Mouse (Mus musculus): Measurements from ENCODE around the gene Psmd8. TPM values are rescaled to one million over a fixed set of nuclear protein-coding genes. Genes with fewer than 3 reads are reported as not detected.

Psmd8 gene
- polyA plus RNA-seq, 1 experiment from 2014 or later, result 321 TPM

GRCm38 (mm10) chr7:29168121-29168695, 12.3 kb downstream of the Psmd8 start:
- 4% methylated on average over 10 of the region's 10 CpGs for WGBS
- H3K4me1 ChIP-seq, result peaks cover 55% of the 10 kb centered on the region

DNA sequence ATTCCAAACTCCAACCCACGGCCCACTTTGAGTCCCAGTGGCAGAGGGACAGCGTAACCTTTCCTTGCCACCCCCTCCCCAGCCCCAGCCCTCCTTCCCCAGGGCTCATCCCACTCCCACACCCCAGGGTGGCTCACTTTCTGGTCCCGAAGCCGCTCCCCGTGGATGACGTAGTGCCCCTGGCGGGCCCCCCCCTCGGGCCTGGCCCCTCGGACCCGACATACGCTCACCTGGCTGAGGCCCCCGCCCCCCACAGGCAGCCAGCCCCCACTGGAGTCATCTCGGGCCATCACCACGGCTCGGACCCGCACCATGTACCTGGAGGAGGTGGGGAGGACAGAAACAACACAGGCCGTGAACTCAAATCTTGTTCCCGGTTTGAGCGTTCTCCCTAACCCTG, 12.8 kb downstream of the Psmd8 start:
- peaks cover 10% of the 10 kb centered on the region for H3K36me3 ChIP-seq
- H3K4me3 ChIP-seq, result peak overlapping the region; percentile 85; the same call in 1 of the 2 replicates
- peaks cover 59% of the 10 kb centered on the region for H3K4me1 ChIP-seq
- H3K27ac ChIP-seq, result 0 out of 2 replicates have a peak overlapping the region, but pooled peaks have one; percentile 51
- no peak for DNase-seq (ENCODE audit: low spot score)
- 10% methylated on average over 19 of the region's 19 CpGs for WGBS
- H3K9me3 ChIP-seq (replicated peaks), result no peaks in the 10 kb centered on the region
- peaks cover 53% of the 10 kb centered on the region for H3K27me3 ChIP-seq (ENCODE audit: low read depth, poor library complexity, severe bottlenecking)

More at GRCm38 (mm10) chr7:29168121-29168695, 12.3 kb downstream of the Psmd8 start:
- Histone ChIP-seq H3K36me3 (peaks cover 15% of the 10 kb centered on the region), H3K9me3 (replicated peaks) (no peaks in the 10 kb centered on the region), H3K4me3 (peak overlapping the region; percentile 85), H3K27ac (peak overlapping the region; percentile 88), H3K27me3 (ENCODE audit: low read depth, poor library complexity, severe bottlenecking) (peaks cover 59% of the 10 kb centered on the region)
- no peak for DNase-seq (ENCODE audit: low spot score)

GRCm38 (mm10) chr7:29162750-29163525, 17.6 kb downstream of the Psmd8 start:
- Histone ChIP-seq H3K4me1 (peaks cover 17% of the 10 kb centered on the region), H3K36me3 (peaks cover 20% of the 10 kb centered on the region), H3K27me3 (ENCODE audit: low read depth, poor library complexity, severe bottlenecking) (peaks cover 53% of the 10 kb centered on the region), H3K4me3 (no peak overlapping the region), H3K9me3 (replicated peaks) (no peaks in the 10 kb centered on the region), H3K27ac (no peak overlapping the region)
- peak; percentile 46 for DNase-seq (ENCODE audit: low spot score)
- 11% methylated on average over 9 of the region's 9 CpGs for WGBS

DNA sequence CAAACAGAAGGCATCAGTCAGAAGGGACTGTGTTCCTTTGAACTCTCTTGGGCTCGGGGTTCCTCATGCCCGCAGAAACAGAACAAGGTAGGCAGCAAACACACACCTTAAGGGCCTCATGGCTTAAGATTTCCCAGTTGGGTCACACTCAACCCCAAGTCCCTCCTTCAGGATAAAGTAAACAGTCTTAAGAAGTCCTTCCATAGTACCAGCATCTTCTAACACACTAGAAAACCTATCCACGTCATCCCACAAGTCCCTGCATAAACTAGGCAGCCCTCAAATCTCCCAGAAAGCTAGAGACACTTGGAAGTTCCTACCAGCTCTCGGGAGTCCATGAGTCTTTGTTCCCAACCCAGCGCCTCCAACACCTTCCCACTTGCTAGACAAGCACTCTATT, 18.2 kb downstream of the Psmd8 start:
- H3K36me3 ChIP-seq, result peaks cover 20% of the 10 kb centered on the region
- peaks cover 53% of the 10 kb centered on the region for H3K27me3 ChIP-seq (ENCODE audit: low read depth, poor library complexity, severe bottlenecking)
- peaks cover 12% of the 10 kb centered on the region for H3K4me1 ChIP-seq
- H3K9me3 ChIP-seq (replicated peaks), result no peaks in the 10 kb centered on the region
- 76% methylated on average over 5 of the region's 5 CpGs for WGBS
- no peak overlapping the region for H3K27ac ChIP-seq
- H3K4me3 ChIP-seq, result no peak overlapping the region
- DNase-seq (ENCODE audit: low spot score), result no peak

GRCm38 (mm10) chr7:29158264-29158663, 22.2 kb downstream of the Psmd8 start:
- Histone ChIP-seq H3K36me3 (peaks cover 23% of the 10 kb centered on the region), H3K4me3 (no peak overlapping the region), H3K4me1 (peaks cover 34% of the 10 kb centered on the region), H3K27ac (no peak overlapping the region), H3K27me3 (ENCODE audit: low read depth, poor library complexity, severe bottlenecking) (peaks cover 49% of the 10 kb centered on the region), H3K9me3 (replicated peaks) (no peaks in the 10 kb centered on the region)
- no peak for DNase-seq (ENCODE audit: low spot score)
- WGBS, result 3% methylated on average over 5 of the region's 5 CpGs

GRCm38 (mm10) chr7:29155838-29156782, 24.4 kb downstream of the Psmd8 start, which contains the start of gene Fam98c:
Fam98c (minus strand) TSS chr7:29156234.
- peaks cover 23% of the 10 kb centered on the region for H3K4me1 ChIP-seq
- H3K4me3 ChIP-seq, result peak within 1 kb of the TSS; percentile 79
- peaks cover 13% of the 10 kb centered on the region for H3K36me3 ChIP-seq
- H3K9me3 ChIP-seq (replicated peaks), result no peaks in the 10 kb centered on the region
- 3% methylated on average over 68 of the region's 68 CpGs for WGBS
- peak within 1 kb of the TSS; percentile 84 for H3K27ac ChIP-seq
- peaks cover 43% of the 10 kb centered on the region for H3K27me3 ChIP-seq (ENCODE audit: low read depth, poor library complexity, severe bottlenecking)
- DNase-seq (ENCODE audit: low spot score), result peak; percentile 86

- Histone ChIP-seq H3K4me3 (peak overlapping the region; percentile 79), H3K27me3 (ENCODE audit: low read depth, poor library complexity, severe bottlenecking) (peaks cover 37% of the 10 kb centered on the region), H3K36me3 (peaks cover 9% of the 10 kb centered on the region), H3K4me1 (peaks cover 23% of the 10 kb centered on the region), H3K27ac (peak overlapping the region; percentile 84), H3K9me3 (replicated peaks) (no peaks in the 10 kb centered on the region)
- DNase-seq (ENCODE audit: low spot score), result peak; percentile 87
- 8% methylated on average over 29 of the region's 37 CpGs for WGBS
These were observed 25.2 kb downstream of the Psmd8 start for GRCm38 (mm10) chr7:29155196-29155837.

- Histone ChIP-seq H3K27me3 (ENCODE audit: low read depth, poor library complexity, severe bottlenecking) (peaks cover 25% of the 10 kb centered on the region), H3K4me1 (peaks cover 23% of the 10 kb centered on the region), H3K36me3 (peaks cover 9% of the 10 kb centered on the region), H3K27ac (no peak overlapping the region), H3K4me3 (no peak overlapping the region), H3K9me3 (replicated peaks) (no peaks in the 10 kb centered on the region)
- no peak for DNase-seq (ENCODE audit: low spot score)
- WGBS, result 94% methylated on average over 14 of the region's 14 CpGs
These were observed 26.3 kb downstream of the Psmd8 start for GRCm38 (mm10) chr7:29154018-29154720.

GRCm38 (mm10) chr7:29151486-29151885, 29.0 kb downstream of the Psmd8 start:
- Histone ChIP-seq H3K27ac (no peak overlapping the region), H3K9me3 (replicated peaks) (no peaks in the 10 kb centered on the region), H3K4me3 (no peak overlapping the region), H3K4me1 (peaks cover 24% of the 10 kb centered on the region), H3K27me3 (ENCODE audit: low read depth, poor library complexity, severe bottlenecking) (peaks cover 5% of the 10 kb centered on the region; the same call in 1 of the 2 replicates), H3K36me3 (peaks cover 9% of the 10 kb centered on the region)
- no peak for DNase-seq (ENCODE audit: low spot score)
- WGBS, result 70% methylated on average over 10 of the region's 10 CpGs

DNA sequence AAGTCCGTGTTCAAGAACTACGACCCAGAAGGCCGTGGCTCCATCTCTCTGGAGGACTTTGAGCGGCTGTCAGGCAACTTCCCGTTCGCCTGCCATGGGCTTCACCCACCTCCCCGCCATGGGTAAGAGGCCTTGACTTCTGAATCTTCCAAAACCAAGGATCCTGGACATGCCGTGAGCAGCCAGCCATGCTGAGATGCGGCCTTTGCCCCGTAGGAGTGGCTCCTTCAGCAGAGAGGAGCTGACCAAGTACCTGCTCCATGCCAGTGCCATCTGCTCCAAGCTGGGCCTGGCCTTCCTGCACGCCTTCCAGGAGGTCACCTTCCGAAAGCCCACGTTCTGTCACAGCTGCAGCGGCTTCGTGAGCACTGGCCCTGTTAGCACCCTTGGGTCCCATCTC, 31.7 kb downstream of the Psmd8 start:
- Histone ChIP-seq H3K27me3 (ENCODE audit: low read depth, poor library complexity, severe bottlenecking) (no peaks in the 10 kb centered on the region), H3K36me3 (peaks cover 3% of the 10 kb centered on the region; the same call in 1 of the 2 replicates), H3K4me1 (0 out of 2 replicates have a peak, but pooled peaks cover 3% of the 10 kb centered on the region), H3K27ac (no peak overlapping the region), H3K9me3 (replicated peaks) (no peaks in the 10 kb centered on the region), H3K4me3 (no peak overlapping the region)
- no peak for DNase-seq (ENCODE audit: low spot score)
- WGBS, result 94% methylated on average over 15 of the region's 15 CpGs

- no peak overlapping the region for H3K4me3 ChIP-seq
- H3K27ac ChIP-seq, result no peak overlapping the region
- H3K36me3 ChIP-seq, result no peaks in the 10 kb centered on the region
- no peak for DNase-seq (ENCODE audit: low spot score)
- H3K27me3 ChIP-seq (ENCODE audit: low read depth, poor library complexity, severe bottlenecking), result no peaks in the 10 kb centered on the region
- H3K9me3 ChIP-seq (replicated peaks), result no peaks in the 10 kb centered on the region
- 0 out of 2 replicates have a peak, but pooled peaks cover 3% of the 10 kb centered on the region for H3K4me1 ChIP-seq
- WGBS, result 87% methylated on average over 7 of the region's 7 CpGs
These were observed 33.7 kb downstream of the Psmd8 start for GRCm38 (mm10) chr7:29146625-29147367.
